Mouse (Mus musculus) left cerebral cortex, adult 8-10 months (tissue): Measurements from ENCODE around the gene Mtcl1. TPM values are rescaled to one million over a fixed set of nuclear protein-coding genes. Genes with fewer than 3 reads are reported as not detected.

Source experiments
- total RNA-seq, 4 experiments: library from RNA; stranded (reverse); gene quantifications; 2 replicates each; pipeline ENCODE4 v1.2.4; 2022

Gene Mtcl1
- total RNA-seq, 4 experiments from 2014 or later, result 111 to 123 (median 120) TPM

Other genes with a start within 250 kb of the Mtcl1 start
- 100 to 1,000 TPM; 110 to 126 (median 118) TPM for gene Rab12, start 70.0 kb upstream of the Mtcl1 start, total RNA-seq
- gene Themis3, start 144.9 kb upstream of the Mtcl1 start, total RNA-seq, result under 1 TPM in 2 of 4 experiments, not detected in 2; 0.14 to 0.21 TPM